Mouse (Mus musculus): ENCODE data around the gene Sept6. TPM values are rescaled to one million over a fixed set of nuclear protein-coding genes. Genes with fewer than 3 reads are reported as not detected.
"Not testable (repeated sequence)": the region's sequence is repeated elsewhere in the genome, so short reads cannot be mapped to it uniquely, and the experiment has no call there.

Gene Sept6
- polyA plus RNA-seq, 1 experiment from 2014 or later = 19.0 TPM

DNA sequence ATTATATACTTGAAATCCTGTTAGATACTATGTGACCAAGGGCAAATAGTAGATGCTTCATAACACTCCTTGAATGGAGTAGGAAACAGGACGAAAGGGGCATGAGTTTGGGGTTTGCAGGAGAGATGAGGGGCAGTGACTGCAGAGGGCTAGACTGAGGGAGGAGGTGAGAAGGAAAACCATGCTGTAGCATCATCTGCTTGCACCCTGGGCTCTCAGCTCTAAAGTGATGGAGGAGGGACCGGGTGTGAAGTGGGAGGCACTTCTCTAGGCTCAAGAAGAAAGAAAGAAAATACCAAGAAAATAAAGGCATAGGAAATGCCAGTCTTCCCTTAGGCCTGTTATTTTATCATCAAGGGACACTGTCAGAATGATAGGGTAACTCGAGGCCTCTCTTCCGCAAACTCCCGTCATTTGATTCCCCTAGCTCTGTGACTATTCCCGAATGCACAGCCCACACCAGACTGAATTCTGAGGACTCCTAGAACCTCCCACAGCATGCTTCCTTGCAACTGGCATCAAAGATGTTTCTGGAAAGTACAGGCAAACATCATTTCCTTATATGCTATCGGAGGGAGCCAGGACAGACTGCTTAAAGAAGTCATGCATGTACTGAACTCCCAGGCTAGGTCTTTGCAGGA lies 56.1 kb downstream of the Sept6 start:
- Histone ChIP-seq H3K27me3 (ENCODE audit: insufficient read depth, poor library complexity, severe bottlenecking) (no peaks in the 10 kb centered on the region), H3K36me3 (no peaks in the 10 kb centered on the region), H3K4me3 (no peak overlapping the region), H3K9me3 (no peaks in the 10 kb centered on the region), H3K27ac (no peak overlapping the region), H3K4me1 (no peaks in the 10 kb centered on the region)
- no peak for DNase-seq (ENCODE audit: low spot score)
- WGBS = 63% methylated on average over 7 of the region's 7 CpGs

DNA sequence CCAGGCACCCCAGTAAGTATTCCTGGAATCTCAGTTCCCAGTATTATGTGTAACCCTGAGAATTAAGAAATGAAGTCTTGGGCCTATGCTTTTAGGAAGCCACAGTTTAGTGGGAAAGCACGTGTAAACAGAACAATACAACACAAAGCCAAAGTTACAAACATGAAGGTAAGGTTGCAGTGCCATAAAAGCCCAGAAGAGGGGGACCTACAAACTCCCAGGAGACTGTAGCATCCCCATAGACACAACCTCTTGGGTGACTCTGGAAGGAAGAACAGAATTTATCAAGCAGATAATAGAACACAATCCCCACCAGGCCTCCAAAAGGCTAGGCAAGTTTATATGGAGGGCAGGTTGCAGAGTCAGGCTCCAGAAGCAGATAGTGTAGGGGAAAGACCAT lies 61.0 kb downstream of the Sept6 start:
- Histone ChIP-seq H3K27ac (no peak overlapping the region), H3K4me3 (no peak overlapping the region), H3K36me3 (no peaks in the 10 kb centered on the region), H3K27me3 (ENCODE audit: insufficient read depth, poor library complexity, severe bottlenecking) (no peaks in the 10 kb centered on the region), H3K9me3 (no peaks in the 10 kb centered on the region), H3K4me1 (no peaks in the 10 kb centered on the region)
- DNase-seq (ENCODE audit: low spot score) = no peak
- WGBS = 65% methylated on average over 1 of the region's 1 CpGs

DNA sequence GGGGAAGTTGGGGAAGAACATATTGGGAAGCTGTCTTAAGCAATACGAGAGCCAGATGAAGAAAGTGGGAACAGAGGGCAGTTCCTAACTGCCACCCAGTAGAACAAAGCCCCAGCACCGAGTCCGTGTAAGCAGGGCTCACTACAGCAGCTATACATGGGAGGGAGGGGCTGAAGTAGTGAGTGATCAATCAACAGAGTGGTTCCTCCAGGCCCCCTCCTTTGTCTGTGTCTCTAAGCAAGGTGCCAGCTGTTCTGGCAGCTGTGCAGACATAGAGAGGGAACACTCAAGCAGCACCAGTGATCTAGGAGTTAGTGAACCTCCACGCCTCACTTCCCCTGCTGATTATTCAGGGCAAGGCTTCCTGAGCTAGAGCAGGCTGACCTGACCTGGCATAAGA lies 61.9 kb downstream of the Sept6 start:
- no peak for DNase-seq (ENCODE audit: low spot score)
- Histone ChIP-seq H3K36me3 (no peaks in the 10 kb centered on the region), H3K9me3 (no peaks in the 10 kb centered on the region), H3K4me1 (no peaks in the 10 kb centered on the region), H3K27ac (no peak overlapping the region), H3K4me3 (no peak overlapping the region), H3K27me3 (ENCODE audit: insufficient read depth, poor library complexity, severe bottlenecking) (no peaks in the 10 kb centered on the region)
- 73% methylated on average over 4 of the region's 4 CpGs for WGBS

DNA sequence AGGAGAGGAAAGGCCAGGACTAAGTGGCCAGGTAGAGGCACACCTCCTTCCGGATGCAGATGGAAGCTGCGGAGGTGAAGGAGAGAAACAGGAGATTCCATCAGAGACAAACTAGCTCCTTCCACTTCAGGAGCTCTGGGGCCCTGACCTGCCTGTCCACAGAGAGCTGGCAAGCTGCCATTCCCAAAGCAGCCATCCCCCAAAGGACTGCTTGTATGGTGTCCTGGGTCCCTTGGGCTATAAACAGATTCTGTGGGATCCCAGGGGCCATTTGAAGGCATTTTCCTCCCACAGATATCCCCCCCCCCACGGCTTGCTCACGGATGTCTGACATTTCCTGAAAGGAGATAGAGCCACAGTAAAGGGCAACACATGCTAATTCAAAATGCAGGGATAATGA lies 62.8 kb downstream of the Sept6 start:
- Histone ChIP-seq H3K9me3 (no peaks in the 10 kb centered on the region), H3K4me3 (no peak overlapping the region), H3K36me3 (no peaks in the 10 kb centered on the region), H3K27me3 (ENCODE audit: insufficient read depth, poor library complexity, severe bottlenecking) (no peaks in the 10 kb centered on the region), H3K4me1 (no peaks in the 10 kb centered on the region), H3K27ac (no peak overlapping the region)
- DNase-seq (ENCODE audit: low spot score) = no peak
- WGBS = 67% methylated on average over 4 of the region's 4 CpGs

DNA sequence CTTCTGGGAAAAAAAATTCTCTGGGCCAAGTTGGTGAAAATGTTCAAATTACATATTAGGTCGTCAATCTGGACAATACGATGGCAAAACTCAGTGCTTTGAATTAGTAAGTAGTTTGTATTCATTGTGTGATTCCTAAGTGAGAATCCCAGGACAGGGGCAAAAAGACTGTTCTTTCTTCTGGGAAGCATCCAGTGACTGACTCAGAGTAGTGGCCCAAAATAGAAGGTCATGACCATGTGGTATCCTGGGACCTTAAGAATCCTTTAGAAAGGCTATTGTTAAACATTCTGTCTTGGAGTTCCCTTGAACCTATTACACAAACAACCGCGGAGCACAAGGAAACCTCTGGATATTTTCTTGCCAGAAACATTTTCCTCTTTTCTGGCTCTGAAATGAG lies 70.2 kb downstream of the Sept6 start:
- no peak overlapping the region for H3K27ac ChIP-seq
- H3K4me3 ChIP-seq = no peak overlapping the region
- no peaks in the 10 kb centered on the region for H3K36me3 ChIP-seq
- DNase-seq (ENCODE audit: low spot score) = no peak
- WGBS = 83% methylated on average over 4 of the region's 4 CpGs
- H3K27me3 ChIP-seq (ENCODE audit: insufficient read depth, poor library complexity, severe bottlenecking) = no peaks in the 10 kb centered on the region
- H3K9me3 ChIP-seq = no peaks in the 10 kb centered on the region
- no peaks in the 10 kb centered on the region for H3K4me1 ChIP-seq

DNA sequence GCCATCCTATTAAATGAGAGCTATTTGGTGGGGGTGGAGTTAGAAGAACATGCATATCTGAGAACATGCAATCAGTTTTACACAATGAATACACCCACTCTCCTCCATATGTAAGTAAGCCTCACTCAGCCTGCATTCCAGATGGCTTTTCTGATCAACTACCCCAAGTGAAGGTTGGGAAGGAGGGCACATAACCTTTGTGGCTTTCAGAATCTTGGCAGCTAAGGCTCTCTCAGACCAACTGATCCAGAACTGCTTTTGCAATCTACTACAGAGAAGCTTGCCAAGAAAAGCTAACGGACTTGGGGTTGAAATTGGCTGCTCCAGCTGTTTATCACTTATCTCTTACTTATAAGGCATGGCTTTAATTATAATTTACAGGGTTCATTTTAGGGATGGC lies 73.8 kb downstream of the Sept6 start:
- Histone ChIP-seq H3K27ac (no peak overlapping the region), H3K4me3 (no peak overlapping the region), H3K27me3 (ENCODE audit: insufficient read depth, poor library complexity, severe bottlenecking) (no peaks in the 10 kb centered on the region), H3K4me1 (no peaks in the 10 kb centered on the region), H3K36me3 (no peaks in the 10 kb centered on the region), H3K9me3 (no peaks in the 10 kb centered on the region)
- DNase-seq (ENCODE audit: low spot score) = no peak
- 94% methylated on average over 1 of the region's 1 CpGs for WGBS

DNA sequence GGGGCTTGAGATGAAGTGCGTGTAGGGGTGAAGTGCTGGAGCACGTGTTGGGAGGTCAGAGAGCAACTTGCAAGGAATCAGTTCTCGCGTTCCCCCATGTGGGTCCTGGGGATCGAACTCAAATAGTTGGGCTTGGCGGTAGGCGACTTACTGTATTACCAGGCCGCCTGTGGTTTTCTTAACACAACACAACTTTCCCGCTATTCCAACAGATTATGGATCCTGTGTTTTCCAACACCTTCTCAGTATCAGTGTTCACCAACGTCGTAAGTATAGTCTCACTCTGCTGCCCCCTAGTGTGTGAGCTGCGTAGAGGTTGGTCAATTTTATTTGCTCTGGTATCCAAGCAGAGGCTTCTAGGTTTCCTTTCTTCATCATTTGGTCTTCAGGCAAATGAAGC lies 80.3 kb downstream of the Sept6 start:
- Histone ChIP-seq H3K9me3 (no peaks in the 10 kb centered on the region), H3K27me3 (ENCODE audit: insufficient read depth, poor library complexity, severe bottlenecking) (no peaks in the 10 kb centered on the region), H3K36me3 (no peaks in the 10 kb centered on the region), H3K4me3 (no peak overlapping the region), H3K27ac (no peak overlapping the region), H3K4me1 (no peaks in the 10 kb centered on the region)
- 44% methylated on average over 12 of the region's 12 CpGs for WGBS
- DNase-seq (ENCODE audit: low spot score) = no peak

DNA sequence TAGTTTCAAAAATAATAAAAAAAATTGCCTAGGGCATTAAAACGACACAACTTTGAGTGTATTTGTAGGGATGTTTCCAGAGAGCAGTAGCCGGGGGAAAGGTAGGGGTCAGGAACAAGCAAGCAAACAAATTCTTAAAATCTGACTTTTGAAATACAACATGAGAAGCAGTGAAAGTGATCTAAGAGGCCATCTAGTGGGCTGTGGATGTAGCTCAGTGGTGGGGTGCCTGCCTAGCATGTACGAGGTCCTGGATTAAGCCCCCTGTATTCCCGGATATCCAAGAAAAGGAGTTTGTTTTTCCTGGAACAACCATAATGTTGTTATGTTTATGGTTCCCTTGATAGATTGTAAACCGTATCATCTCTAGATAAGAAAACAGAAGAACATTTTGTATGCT lies 85.1 kb downstream of the Sept6 start:
- Histone ChIP-seq H3K4me1 (no peaks in the 10 kb centered on the region), H3K9me3 (no peaks in the 10 kb centered on the region), H3K36me3 (no peaks in the 10 kb centered on the region), H3K27me3 (ENCODE audit: insufficient read depth, poor library complexity, severe bottlenecking) (no peaks in the 10 kb centered on the region), H3K27ac (no peak overlapping the region), H3K4me3 (no peak overlapping the region)
- no peak for DNase-seq (ENCODE audit: low spot score)
- 31% methylated on average over 5 of the region's 5 CpGs for whole genome bisulfite sequencing

DNA sequence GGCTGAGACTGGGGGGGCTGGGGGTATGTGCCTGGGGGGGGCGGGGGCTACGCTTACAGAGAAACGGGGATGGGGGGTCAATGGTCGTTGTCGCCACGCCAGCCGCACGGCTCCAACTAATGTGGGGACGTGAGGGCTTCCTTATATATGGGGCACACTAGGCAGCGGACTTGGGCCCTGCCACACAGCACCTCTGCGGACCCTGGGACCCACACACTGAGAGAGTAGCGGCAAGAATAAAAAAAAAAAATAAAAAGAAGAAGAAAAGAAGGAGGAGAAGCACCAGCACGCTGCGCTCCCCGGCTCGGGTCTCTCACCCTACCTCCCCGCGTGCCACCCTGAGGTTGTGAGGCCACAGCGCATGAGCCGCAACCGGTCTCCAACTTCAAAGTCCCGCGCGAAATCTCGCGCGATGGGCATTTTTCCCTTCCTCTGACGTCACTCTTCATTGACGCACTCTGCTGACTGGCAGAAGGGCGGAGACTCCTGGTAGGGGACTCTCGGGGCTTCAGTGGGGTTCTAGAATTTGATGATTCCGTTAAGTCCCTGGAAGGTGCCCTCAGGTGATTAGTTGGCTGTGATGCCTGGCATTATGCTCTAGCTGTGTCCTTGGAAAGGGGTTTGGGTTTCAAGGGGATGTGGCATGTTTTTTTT lies 88.4 kb downstream of the Sept6 start:
- peak; percentile 94 for DNase-seq (ENCODE audit: low spot score)
- Histone ChIP-seq H3K4me3 (peak overlapping the region; percentile 68), H3K4me1 (no peaks in the 10 kb centered on the region), H3K36me3 (no peaks in the 10 kb centered on the region), H3K9me3 (no peaks in the 10 kb centered on the region), H3K27ac (peak overlapping the region; percentile 87), H3K27me3 (ENCODE audit: insufficient read depth, poor library complexity, severe bottlenecking) (no peaks in the 10 kb centered on the region)
- 19% methylated on average over 31 of the region's 32 CpGs for WGBS

DNA sequence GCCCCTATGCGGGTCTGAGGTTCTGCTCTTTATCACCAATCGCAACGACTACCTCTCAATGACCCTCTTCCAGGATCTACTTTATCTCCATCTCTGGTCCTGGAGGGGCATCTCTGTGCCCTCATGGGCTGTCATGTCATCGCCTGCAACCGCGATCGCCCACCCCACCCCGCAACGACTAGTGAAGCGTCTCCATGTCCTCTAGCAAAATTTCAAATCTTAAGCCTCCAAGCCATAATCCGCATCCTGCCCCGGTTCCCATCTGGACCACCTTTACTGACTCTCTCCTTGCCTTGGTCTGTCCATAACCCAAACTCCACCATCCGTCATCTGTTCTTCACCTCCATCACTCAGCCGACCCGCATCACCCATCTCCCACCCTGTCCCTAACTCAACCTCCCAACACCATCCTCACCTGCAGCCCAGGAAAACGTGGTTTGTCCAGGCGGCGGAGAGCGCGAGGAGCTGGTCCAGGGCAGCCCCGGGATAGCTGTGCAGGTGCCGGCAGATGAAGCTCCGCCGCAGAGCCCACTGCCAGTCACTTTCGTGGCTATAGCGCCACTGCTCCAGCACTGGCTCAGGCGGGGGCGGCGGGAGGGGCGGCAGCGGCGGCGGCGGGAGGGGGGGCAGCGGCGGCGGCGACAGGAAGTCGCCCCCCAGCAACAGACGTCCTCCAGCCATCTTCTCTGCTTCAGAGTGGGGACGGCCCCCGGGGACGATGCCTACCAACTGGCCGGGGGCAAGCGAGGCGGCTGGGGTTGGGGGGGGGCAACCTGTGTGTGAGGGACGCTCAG lies 89.1 kb downstream of the Sept6 start, which contains the start of gene Nkrf:
Gene Nkrf, minus strand, starts transcription at position 579 of the 794 bp plus-strand sequence.
- WGBS = 18% methylated on average over 46 of the region's 47 CpGs
- no peaks in the 10 kb centered on the region for H3K4me1 ChIP-seq
- no peaks in the 10 kb centered on the region for H3K27me3 ChIP-seq (ENCODE audit: insufficient read depth, poor library complexity, severe bottlenecking)
- H3K36me3 ChIP-seq = no peaks in the 10 kb centered on the region
- peak within 1 kb of the TSS; percentile 87 for H3K27ac ChIP-seq
- peak within 1 kb of the TSS; percentile 68 for H3K4me3 ChIP-seq
- H3K9me3 ChIP-seq = no peaks in the 10 kb centered on the region
- DNase-seq (ENCODE audit: low spot score) = no peak

DNA sequence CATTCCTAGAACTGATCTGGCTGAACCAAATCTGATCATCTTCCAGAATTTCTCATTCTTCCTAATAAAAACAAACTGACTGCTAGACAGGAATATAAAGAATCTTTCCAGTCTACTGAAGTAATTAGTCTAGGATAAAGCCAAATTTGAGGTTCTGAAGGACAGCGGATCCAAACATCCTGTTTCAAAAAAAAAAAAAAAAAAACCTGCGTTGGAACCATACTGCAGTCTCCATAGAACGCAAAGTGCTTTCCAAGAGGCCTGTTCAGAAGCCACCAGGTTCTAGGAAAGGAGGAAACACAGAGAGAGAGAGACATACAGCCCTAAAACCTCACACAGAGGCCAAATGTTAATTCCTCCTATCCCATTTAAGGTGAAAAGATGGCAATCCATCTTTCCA lies 89.9 kb downstream of the Sept6 start:
- no peaks in the 10 kb centered on the region for H3K4me1 ChIP-seq
- DNase-seq (ENCODE audit: low spot score) = no peak
- H3K27me3 ChIP-seq (ENCODE audit: insufficient read depth, poor library complexity, severe bottlenecking) = no peaks in the 10 kb centered on the region
- no peaks in the 10 kb centered on the region for H3K36me3 ChIP-seq
- H3K9me3 ChIP-seq = no peaks in the 10 kb centered on the region
- no peak overlapping the region for H3K27ac ChIP-seq
- 35% methylated on average over 3 of the region's 3 CpGs for WGBS
- peak overlapping the region; percentile 68 for H3K4me3 ChIP-seq

DNA sequence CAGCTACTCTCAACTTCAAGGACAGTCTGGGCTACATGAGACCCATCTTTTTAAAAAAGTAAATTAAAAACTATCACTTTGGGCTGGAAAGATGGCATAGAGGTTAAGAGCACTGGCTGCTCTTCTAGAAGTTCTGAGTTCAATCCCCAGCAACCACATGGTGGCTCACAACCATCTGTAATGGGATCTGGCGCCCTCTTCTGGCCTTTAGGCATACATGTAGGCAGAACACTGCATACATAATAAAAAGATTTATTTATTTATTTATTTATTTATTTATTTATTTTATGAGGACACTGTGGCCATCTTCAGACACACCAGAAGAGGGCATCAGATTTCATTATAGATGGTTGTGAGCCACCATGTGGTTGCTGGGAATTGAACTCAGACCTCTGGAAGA lies 92.7 kb downstream of the Sept6 start:
- WGBS = 21% methylated on average over 1 of the region's 1 CpGs
- not testable (repeated sequence) for H3K9me3 ChIP-seq; H3K4me3 ChIP-seq; H3K27me3 ChIP-seq (ENCODE audit: insufficient read depth, poor library complexity, severe bottlenecking); H3K27ac ChIP-seq; H3K36me3 ChIP-seq; DNase-seq (ENCODE audit: low spot score); H3K4me1 ChIP-seq

DNA sequence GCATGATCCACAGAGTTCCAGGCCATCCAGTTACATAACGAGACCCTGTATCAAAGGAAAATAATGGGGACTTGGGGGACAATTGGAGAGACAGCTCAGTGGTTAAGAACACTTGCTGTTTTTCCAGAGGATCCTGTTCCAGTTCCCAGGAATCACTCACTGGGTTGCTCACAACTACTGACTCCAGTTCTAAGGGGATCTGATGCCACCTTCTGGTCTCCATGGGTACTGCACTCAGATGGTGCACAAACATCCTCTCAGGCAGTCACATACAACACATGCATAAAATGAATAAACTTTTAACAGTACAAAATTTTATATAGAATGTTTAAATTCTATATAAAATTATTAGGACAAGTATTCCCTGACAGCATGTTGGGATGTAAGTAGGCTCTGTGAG lies 106.9 kb downstream of the Sept6 start:
- WGBS = 92% methylated on average over 1 of the region's 1 CpGs
- Histone ChIP-seq H3K27me3 (ENCODE audit: insufficient read depth, poor library complexity, severe bottlenecking) (no peaks in the 10 kb centered on the region), H3K4me1 (no peaks in the 10 kb centered on the region), H3K9me3 (no peaks in the 10 kb centered on the region), H3K27ac (no peak overlapping the region), H3K36me3 (peaks cover 6% of the 10 kb centered on the region; the same call in 1 of the 2 replicates), H3K4me3 (no peak overlapping the region)
- no peak for DNase-seq (ENCODE audit: low spot score)

All from heart, embryonic 10.5 days (tissue).